Mouse (Mus musculus) colon, adult 2 months (tissue): ENCODE measurements around the gene D13Ertd608e. TPM values are rescaled to one million over a fixed set of nuclear protein-coding genes. Genes with fewer than 3 reads are reported as not detected.

Source experiments
- polyA plus RNA-seq: library from polyadenylated mRNA; depleted of rRNA; stranded (reverse); fragments of >200 nt; gene quantifications from 2 replicates; pipeline ENCODE4 v1.2.3, GENCODE M21; 2012; rRNA removed

The D13Ertd608e gene
- not detected in 2 replicates for polyA plus RNA-seq

GRCm38 (mm10) chr13:119835320-119836056, at the start of gene D13Ertd608e:
Gene D13Ertd608e (plus strand): TSS chr13:119836006.

GRCm38 (mm10) chr13:119790761-119791579, 44.8 kb upstream of the D13Ertd608e start, which contains the start of gene Zfp131:
Gene Zfp131 (minus strand): TSS chr13:119790889.

GRCm38 (mm10) chr13:119830116-119830515, 5.7 kb upstream of the D13Ertd608e start, which contains the start of gene AF067063:
Gene AF067063 (minus strand): TSS chr13:119830216.

GRCm38 (mm10) chr13:119894685-119895084, 58.9 kb downstream of the D13Ertd608e start, which contains the start of gene Tcstv1:
Gene Tcstv1 (minus strand): TSS chr13:119894785.

Other genes starting within 250 kb of the D13Ertd608e start
- gene Ccl28, start 212.2 kb upstream of the D13Ertd608e start, polyA plus RNA-seq, result 10.0 and 14.2 TPM in 2 replicates
- 28.4 and 33.1 TPM in 2 replicates for gene Hmgcs1, start 145.6 kb upstream of the D13Ertd608e start, polyA plus RNA-seq
- gene Nim1k, start 80.1 kb upstream of the D13Ertd608e start, polyA plus RNA-seq, result 0.32 and 0.42 TPM in 2 replicates
- gene Zfp131, start 45.1 kb upstream of the D13Ertd608e start, polyA plus RNA-seq, result 4.8 and 7.9 TPM in 2 replicates
- gene AF067063, start 5.8 kb upstream of the D13Ertd608e start, polyA plus RNA-seq, result not detected in 2 replicates
- not detected in 2 replicates for gene Tcstv1, start 58.8 kb downstream of the D13Ertd608e start, polyA plus RNA-seq
- not detected in 2 replicates for gene Gm21761, start 93.3 kb downstream of the D13Ertd608e start, polyA plus RNA-seq
- gene B020031M17Rik, start 114.8 kb downstream of the D13Ertd608e start, polyA plus RNA-seq, result not detected in 2 replicates
- gene Gm36079, start 191.0 kb downstream of the D13Ertd608e start, polyA plus RNA-seq, result not detected in 2 replicates
- gene Gm21188, start 216.2 kb downstream of the D13Ertd608e start, polyA plus RNA-seq, result 0.29 and 0.31 TPM in 2 replicates